Mouse (Mus musculus): ENCODE data around the gene Ccrl2. TPM values are rescaled to one million over a fixed set of nuclear protein-coding genes. Genes with fewer than 3 reads are reported as not detected.

The Ccrl2 gene
- 1.8 and 3.4 TPM in 2 replicates for polyA plus RNA-seq (2012; rRNA removed)

DNA sequence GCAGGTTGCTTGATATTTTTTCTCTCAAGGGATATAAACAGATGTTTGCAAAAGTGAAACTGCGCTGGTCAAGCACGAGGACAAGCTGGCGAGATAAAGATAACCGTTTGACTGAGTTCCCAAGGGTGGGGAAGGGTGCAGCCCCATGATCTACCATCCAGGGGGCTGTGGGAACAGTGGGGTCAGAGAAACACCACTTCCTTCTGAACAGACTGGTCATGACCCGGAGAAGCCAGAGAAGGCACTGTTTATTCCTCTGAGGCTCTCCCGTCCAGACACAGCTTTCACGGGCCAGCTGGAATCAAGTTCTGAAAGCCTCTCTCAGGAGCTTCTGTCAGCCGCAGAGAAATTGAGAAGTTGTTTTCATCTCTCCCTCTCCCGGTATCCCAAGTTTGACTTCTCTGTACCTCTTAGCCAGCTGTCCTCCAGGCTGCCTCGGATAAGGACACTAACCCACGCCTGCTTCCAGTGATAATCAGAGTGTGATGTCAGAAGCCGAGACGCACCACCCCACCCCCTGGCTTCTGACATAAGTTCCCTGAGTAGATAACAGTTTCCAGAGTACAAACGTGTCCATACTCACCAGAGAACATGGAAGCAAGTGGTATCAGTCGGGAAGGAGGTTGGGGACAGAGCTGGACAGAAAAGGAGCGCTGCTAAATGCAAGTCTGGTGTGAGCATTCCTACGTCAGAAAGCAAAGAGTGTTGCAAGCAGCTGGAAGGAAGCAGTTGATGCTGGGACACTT, at the start of gene Ccrl2:
TSS of gene Ccrl2 (minus strand) at position 722 of the 746 bp plus-strand sequence.
- Histone ChIP-seq H3K27ac (ENCODE audit: insufficient read depth, low read depth, low read length) (peak within 1 kb of the TSS; percentile 74), H3K4me1 (ENCODE audit: control insufficient read depth, insufficient read depth, insufficient read length, low read length) (peaks cover 12% of the 10 kb centered on the region), H3K27me3 (ENCODE audit: control insufficient read depth, insufficient read depth, low read length) (no peaks in the 10 kb centered on the region), H3K4me3 (ENCODE audit: low read depth, low read length) (peak within 1 kb of the TSS; percentile 79), H3K36me3 (ENCODE audit: control insufficient read depth, insufficient read depth, low read length) (no peaks in the 10 kb centered on the region)
- TF ChIP-seq POLR2A (IDR thresholded peaks at IDR 0.05; ENCODE audit: low read depth, low read length) = no peak
- TF ChIP-seq CTCF (IDR thresholded peaks at IDR 0.05; ENCODE audit: extremely low read depth, insufficient read length, insufficient replicate concordance, low read depth, low read length) = no peak
- 2% methylated on average over 17 of the region's 17 CpGs for WGBS

DNA sequence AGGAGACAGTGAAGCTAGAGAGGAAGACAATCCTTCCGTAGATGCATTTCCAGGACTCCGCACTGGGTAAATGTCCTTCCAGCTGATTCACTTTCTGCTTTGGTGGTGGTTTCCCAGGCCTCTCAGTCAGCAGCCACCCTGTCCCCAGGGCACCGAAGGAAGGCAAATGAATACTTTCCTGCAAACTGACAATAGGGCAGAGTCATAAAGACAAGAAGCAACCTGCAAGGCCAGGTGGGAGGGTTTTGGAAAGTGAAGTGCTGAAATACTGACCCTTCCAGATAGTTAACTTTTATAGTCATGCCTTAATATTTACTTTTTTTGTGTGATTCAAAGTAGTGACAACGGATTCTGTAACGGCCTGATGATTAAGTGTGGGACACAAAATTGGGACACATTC, 46.6 kb upstream of the Ccrl2 start:
- peaks cover 15% of the 10 kb centered on the region; the same call in 1 of the 2 replicates for H3K4me1 ChIP-seq (ENCODE audit: control insufficient read depth, insufficient read depth, insufficient read length, low read length)
- WGBS = 63% methylated on average over 5 of the region's 5 CpGs
- H3K27ac ChIP-seq (ENCODE audit: insufficient read depth, low read depth, low read length) = no peak overlapping the region
- no peak for TF ChIP-seq CTCF (IDR thresholded peaks at IDR 0.05; ENCODE audit: extremely low read depth, insufficient read length, insufficient replicate concordance, low read depth, low read length)
- TF ChIP-seq POLR2A (IDR thresholded peaks at IDR 0.05; ENCODE audit: low read depth, low read length) = no peak
- no peak overlapping the region for H3K4me3 ChIP-seq (ENCODE audit: low read depth, low read length)
- H3K27me3 ChIP-seq (ENCODE audit: control insufficient read depth, insufficient read depth, low read length) = no peaks in the 10 kb centered on the region
- H3K36me3 ChIP-seq (ENCODE audit: control insufficient read depth, insufficient read depth, low read length) = no peaks in the 10 kb centered on the region

DNA sequence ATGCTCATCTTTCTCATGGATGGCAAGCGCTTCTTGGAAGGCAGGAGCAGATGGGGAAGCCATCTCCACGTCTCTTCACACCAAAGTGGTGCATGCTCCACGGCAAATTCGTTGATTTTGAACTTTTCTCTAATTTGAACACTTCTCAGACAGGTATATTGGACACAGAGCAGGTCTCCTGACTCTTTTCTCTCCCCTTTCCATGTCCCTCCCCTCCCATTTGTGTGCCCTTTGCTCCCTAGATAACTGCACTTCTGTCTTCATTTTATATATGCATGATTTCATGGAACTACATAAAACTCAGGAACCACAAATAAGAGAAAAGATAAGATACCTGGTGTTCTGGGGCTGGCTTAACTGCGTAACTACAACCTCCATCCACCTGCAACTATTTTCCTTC, 46.0 kb upstream of the Ccrl2 start:
- H3K27ac ChIP-seq (ENCODE audit: insufficient read depth, low read depth, low read length) = no peak overlapping the region
- TF ChIP-seq CTCF (IDR thresholded peaks at IDR 0.05; ENCODE audit: extremely low read depth, insufficient read length, insufficient replicate concordance, low read depth, low read length) = no peak
- no peak for TF ChIP-seq POLR2A (IDR thresholded peaks at IDR 0.05; ENCODE audit: low read depth, low read length)
- H3K27me3 ChIP-seq (ENCODE audit: control insufficient read depth, insufficient read depth, low read length) = no peaks in the 10 kb centered on the region
- H3K4me3 ChIP-seq (ENCODE audit: low read depth, low read length) = no peak overlapping the region
- peaks cover 15% of the 10 kb centered on the region; the same call in 1 of the 2 replicates for H3K4me1 ChIP-seq (ENCODE audit: control insufficient read depth, insufficient read depth, insufficient read length, low read length)
- no peaks in the 10 kb centered on the region for H3K36me3 ChIP-seq (ENCODE audit: control insufficient read depth, insufficient read depth, low read length)
- WGBS = 60% methylated on average over 5 of the region's 5 CpGs

DNA sequence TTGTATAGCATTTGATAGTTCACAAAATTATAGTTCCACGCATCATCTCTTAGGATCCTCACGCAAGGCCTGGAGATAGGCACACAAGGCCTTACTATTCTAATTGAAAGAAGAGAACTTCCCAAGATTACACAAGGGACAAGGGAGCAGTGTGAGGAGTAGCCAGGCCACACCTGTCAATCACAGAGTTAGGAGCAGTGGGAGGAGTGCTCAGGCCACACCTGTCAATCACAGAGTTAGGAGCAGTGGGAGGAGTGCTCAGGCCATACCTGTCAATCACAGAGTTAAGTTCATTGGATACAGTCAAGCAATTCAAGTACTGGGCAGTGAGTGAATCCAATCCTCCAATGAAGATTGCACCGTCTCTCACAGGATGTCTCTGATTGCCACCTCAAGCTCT, 43.1 kb upstream of the Ccrl2 start:
- no peaks in the 10 kb centered on the region for H3K36me3 ChIP-seq (ENCODE audit: control insufficient read depth, insufficient read depth, low read length)
- WGBS = 99% methylated on average over 3 of the region's 3 CpGs
- no peaks in the 10 kb centered on the region for H3K27me3 ChIP-seq (ENCODE audit: control insufficient read depth, insufficient read depth, low read length)
- peaks cover 11% of the 10 kb centered on the region; the same call in 1 of the 2 replicates for H3K4me1 ChIP-seq (ENCODE audit: control insufficient read depth, insufficient read depth, insufficient read length, low read length)
- no peak overlapping the region for H3K27ac ChIP-seq (ENCODE audit: insufficient read depth, low read depth, low read length)
- TF ChIP-seq POLR2A (IDR thresholded peaks at IDR 0.05; ENCODE audit: low read depth, low read length) = no peak
- TF ChIP-seq CTCF (IDR thresholded peaks at IDR 0.05; ENCODE audit: extremely low read depth, insufficient read length, insufficient replicate concordance, low read depth, low read length) = no peak
- H3K4me3 ChIP-seq (ENCODE audit: low read depth, low read length) = no peak overlapping the region

DNA sequence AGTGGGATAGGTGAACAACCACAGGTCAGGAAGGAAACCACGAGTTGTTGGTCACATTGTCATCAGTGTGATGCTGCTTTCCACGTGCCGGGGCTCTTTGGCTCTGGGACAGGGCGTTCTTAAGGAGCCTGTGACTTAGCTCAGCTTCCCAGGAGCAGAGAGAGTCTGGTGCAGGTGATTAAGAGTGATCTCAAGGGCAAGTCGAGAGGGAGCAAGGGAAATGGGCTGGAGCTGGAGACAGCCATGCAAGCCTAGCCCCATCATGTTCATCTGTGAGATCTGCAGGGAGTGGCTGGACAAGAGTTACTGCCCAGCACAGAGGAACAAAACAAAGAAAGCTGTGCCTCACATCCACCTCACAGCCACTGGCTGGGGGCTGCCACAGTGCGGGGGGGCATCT, 40.2 kb upstream of the Ccrl2 start:
- H3K4me1 ChIP-seq (ENCODE audit: control insufficient read depth, insufficient read depth, insufficient read length, low read length) = peaks cover 7% of the 10 kb centered on the region; the same call in 1 of the 2 replicates
- H3K36me3 ChIP-seq (ENCODE audit: control insufficient read depth, insufficient read depth, low read length) = no peaks in the 10 kb centered on the region
- H3K27ac ChIP-seq (ENCODE audit: insufficient read depth, low read depth, low read length) = no peak overlapping the region
- no peaks in the 10 kb centered on the region for H3K27me3 ChIP-seq (ENCODE audit: control insufficient read depth, insufficient read depth, low read length)
- no peak overlapping the region for H3K4me3 ChIP-seq (ENCODE audit: low read depth, low read length)
- WGBS = 58% methylated on average over 6 of the region's 6 CpGs
- TF ChIP-seq POLR2A (IDR thresholded peaks at IDR 0.05; ENCODE audit: low read depth, low read length) (no peak), CTCF (IDR thresholded peaks at IDR 0.05; ENCODE audit: extremely low read depth, insufficient read length, insufficient replicate concordance, low read depth, low read length) (no peak)

DNA sequence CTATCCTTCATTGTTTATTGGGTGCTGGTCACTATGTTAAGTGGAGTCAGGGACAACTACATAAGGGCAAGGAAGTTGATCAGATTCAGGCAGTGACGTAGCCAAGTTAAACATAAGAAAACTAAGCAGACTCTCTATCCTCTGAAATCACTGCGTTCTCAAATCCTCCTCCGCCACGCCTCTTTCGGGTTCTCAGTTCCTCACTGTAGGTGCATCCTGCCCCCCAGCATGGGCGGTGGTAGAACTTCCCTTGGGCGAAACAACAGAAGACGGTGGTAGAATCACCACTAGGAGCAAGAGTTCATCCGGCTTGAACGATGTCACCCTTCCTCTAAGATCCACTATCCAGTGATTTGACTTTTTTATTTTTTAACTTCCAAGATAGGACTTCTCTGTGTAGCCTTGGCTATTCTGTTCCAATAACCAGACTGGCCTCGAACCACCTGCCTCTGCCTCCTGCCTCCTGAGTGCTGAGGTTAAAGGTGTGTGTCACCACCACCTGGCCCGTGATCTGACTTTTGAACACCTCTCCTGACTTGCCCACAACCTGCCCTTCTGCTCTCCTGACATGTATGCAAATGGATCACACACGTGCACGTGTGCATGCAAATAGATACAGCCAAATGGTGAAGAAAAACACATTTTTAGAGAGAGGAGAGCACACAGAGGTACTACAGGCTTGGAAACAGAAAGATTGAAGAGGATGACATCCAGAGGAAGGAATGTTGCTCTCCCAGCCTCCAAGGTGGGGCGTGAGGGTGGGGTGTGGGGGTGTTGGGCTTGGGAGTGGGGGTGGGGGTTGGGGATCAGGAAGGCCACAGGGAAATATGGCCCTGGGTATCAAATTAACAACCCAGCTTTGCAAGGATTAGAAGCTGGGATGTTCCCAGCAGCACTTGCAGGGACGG, 39.4 kb upstream of the Ccrl2 start:
- 81% methylated on average over 16 of the region's 16 CpGs for WGBS
- no peaks in the 10 kb centered on the region for H3K27me3 ChIP-seq (ENCODE audit: control insufficient read depth, insufficient read depth, low read length)
- no peak overlapping the region for H3K4me3 ChIP-seq (ENCODE audit: low read depth, low read length)

DNA sequence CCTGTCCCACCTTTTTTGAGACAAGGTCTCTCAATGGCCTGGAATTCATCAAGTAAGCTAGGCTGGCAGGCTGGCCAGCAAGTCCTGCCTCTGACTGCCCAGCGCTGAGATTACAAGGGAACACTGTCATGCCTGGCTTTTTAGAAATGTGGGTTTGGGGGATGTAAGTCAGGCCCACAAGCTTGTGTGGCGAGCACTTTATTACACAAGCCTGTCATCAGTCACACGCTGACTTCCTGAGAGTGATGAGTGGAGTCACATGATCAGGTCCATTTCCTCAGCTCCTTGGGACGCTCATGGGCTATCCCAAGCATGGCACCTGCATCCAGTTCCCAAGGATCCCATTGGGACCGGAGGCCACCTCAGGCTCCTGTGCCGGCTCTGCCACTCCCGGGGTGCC, 38.4 kb upstream of the Ccrl2 start:
- 90% methylated on average over 7 of the region's 7 CpGs for WGBS
- H3K4me3 ChIP-seq (ENCODE audit: low read depth, low read length) = no peak overlapping the region

More for the DNA sequence above, 39.4 kb upstream of the Ccrl2 start:
- H3K4me1 ChIP-seq (ENCODE audit: control insufficient read depth, insufficient read depth, insufficient read length, low read length) = peaks cover 7% of the 10 kb centered on the region; the same call in 1 of the 2 replicates
- H3K27ac ChIP-seq (ENCODE audit: insufficient read depth, low read depth, low read length) = no peak overlapping the region
- TF ChIP-seq POLR2A (IDR thresholded peaks at IDR 0.05; ENCODE audit: low read depth, low read length) (no peak), CTCF (IDR thresholded peaks at IDR 0.05; ENCODE audit: extremely low read depth, insufficient read length, insufficient replicate concordance, low read depth, low read length) (no peak)
- no peaks in the 10 kb centered on the region for H3K36me3 ChIP-seq (ENCODE audit: control insufficient read depth, insufficient read depth, low read length)

More for the DNA sequence above, 38.4 kb upstream of the Ccrl2 start:
- peaks cover 7% of the 10 kb centered on the region; the same call in 1 of the 2 replicates for H3K4me1 ChIP-seq (ENCODE audit: control insufficient read depth, insufficient read depth, insufficient read length, low read length)
- no peaks in the 10 kb centered on the region for H3K27me3 ChIP-seq (ENCODE audit: control insufficient read depth, insufficient read depth, low read length)
- no peak for TF ChIP-seq POLR2A (IDR thresholded peaks at IDR 0.05; ENCODE audit: low read depth, low read length)
- no peak for TF ChIP-seq CTCF (IDR thresholded peaks at IDR 0.05; ENCODE audit: extremely low read depth, insufficient read length, insufficient replicate concordance, low read depth, low read length)
- no peaks in the 10 kb centered on the region for H3K36me3 ChIP-seq (ENCODE audit: control insufficient read depth, insufficient read depth, low read length)
- no peak overlapping the region for H3K27ac ChIP-seq (ENCODE audit: insufficient read depth, low read depth, low read length)

Data from small intestine, adult 2 months (tissue).